Mouse (Mus musculus) ES-E14 (cell line): ENCODE measurements at regions not wholly inside any gene's neighbourhood (a gene's known extent, or its start where the extent isn't known, plus 50 kb on each side); places are given as distances from the start of the nearest gene placed in this dataset.

Source experiments
- HCFC1 ChIP-seq: IDR thresholded peaks from 2 replicates; pipeline ENCODE4 v1.6.1; 2012; ENCODE audit warnings: low read length, inconsistent platforms, borderline replicate concordance; ENCODE audit not compliant: insufficient read depth
- MAFK ChIP-seq: IDR thresholded peaks from 2 replicates; pipeline ENCODE4 v1.6.1; 2014; ENCODE audit warnings: mild to moderate bottlenecking, low read depth, low read length, inconsistent platforms; ENCODE audit not compliant: insufficient read depth
- ZC3H11A ChIP-seq: IDR thresholded peaks from 2 replicates; pipeline ENCODE4 v1.6.1; 2012; ENCODE audit warnings: low read depth, mild to moderate bottlenecking, inconsistent platforms, low read length, borderline replicate concordance
- ZNF384 ChIP-seq: IDR thresholded peaks from 2 replicates; pipeline ENCODE4 v1.6.1; 2012; ENCODE audit warnings: low read depth, low read length, inconsistent platforms

- TF ChIP-seq MAFK (no peak), ZNF384 (no peak), ZC3H11A (no peak), HCFC1 (no peak)
Observed at GRCm38 (mm10) chr9:112821940-112822339, 586.2 kb upstream of the Arpp21 start.
